ENCODE assay signal across 7 mouse cellular contexts in genomic region chr1:133328896-133329637, GRCm38 (mm10). TPM values are rescaled to one million over a fixed set of nuclear protein-coding genes. Genes with fewer than 3 reads are reported as not detected.
DNase-seq lines count a peak whose midpoint lies in the region; ATAC-seq and TF ChIP-seq lines count a peak whose summit lies in the region.

No protein-coding gene starts in this region.

- peak overlapping the region; percentile 52 for H3K9ac ChIP-seq in hindbrain, embryonic 14.5 days
- peak overlapping the region; percentile 49 for H3K9ac ChIP-seq in lung, embryonic 16.5 days (ENCODE audit: low read length)
- H3K9ac ChIP-seq in stomach, postnatal 0 days (ENCODE audit: low read length): 0 out of 2 replicates have a peak overlapping the region, but pooled peaks have one; percentile 23

- WGBS in hindbrain, embryonic 14.5 days: 8% methylated on average over 34 of the region's 34 CpGs
- 2% methylated on average over 34 of the region's 34 CpGs for WGBS in lung, embryonic 16.5 days
- WGBS in stomach, postnatal 0 days: 8% methylated on average over 25 of the region's 34 CpGs

- peak overlapping the region; percentile 47 for H3K4me2 ChIP-seq in hindbrain, embryonic 14.5 days (replicated peaks)
- peak overlapping the region; percentile 60 for H3K4me2 ChIP-seq in lung, embryonic 16.5 days (ENCODE audit: low read depth, low read length)
- peak overlapping the region; percentile 46 for H3K4me2 ChIP-seq in stomach, postnatal 0 days (replicated peaks; ENCODE audit: low read depth)

- H3K4me3 ChIP-seq in testis, adult 2 months (ENCODE audit: control insufficient read depth, low read depth, low read length): peak overlapping the region; percentile 32
- peak overlapping the region; percentile 22 for H3K4me3 ChIP-seq in hindbrain, embryonic 14.5 days (replicated peaks; ENCODE audit: low read length)
- peak overlapping the region; percentile 31 for H3K4me3 ChIP-seq in lung, embryonic 16.5 days (ENCODE audit: low read length)
- peak overlapping the region; percentile 28 for H3K4me3 ChIP-seq in stomach, postnatal 0 days (ENCODE audit: low read depth, low read length)

- TF ChIP-seq EP300 in stomach, postnatal 0 days (optimal IDR thresholded peaks at IDR 0.05): no peak

- no peaks in the 10 kb centered on the region for H3K36me3 ChIP-seq in testis, adult 2 months (ENCODE audit: control insufficient read depth, insufficient read depth, low read length)
- H3K36me3 ChIP-seq in hindbrain, embryonic 14.5 days (replicated peaks; ENCODE audit: control insufficient read depth, insufficient read depth): no peaks in the 10 kb centered on the region
- H3K36me3 ChIP-seq in lung, embryonic 16.5 days (ENCODE audit: control insufficient read depth, insufficient read depth, low read length): no peaks in the 10 kb centered on the region
- no peaks in the 10 kb centered on the region for H3K36me3 ChIP-seq in stomach, postnatal 0 days (ENCODE audit: control insufficient read depth, insufficient read depth, low read length)

- H3K4me1 ChIP-seq in testis, adult 2 months (ENCODE audit: control insufficient read depth, insufficient read depth, low read length): peaks cover 5% of the 10 kb centered on the region
- peaks cover 21% of the 10 kb centered on the region for H3K4me1 ChIP-seq in hindbrain, embryonic 14.5 days (replicated peaks; ENCODE audit: control insufficient read depth, insufficient read depth, low read length)
- peaks cover 16% of the 10 kb centered on the region for H3K4me1 ChIP-seq in lung, embryonic 16.5 days (replicated peaks; ENCODE audit: control insufficient read depth, insufficient read depth, low read length)
- no peaks in the 10 kb centered on the region for H3K4me1 ChIP-seq in stomach, postnatal 0 days (replicated peaks; ENCODE audit: control insufficient read depth, insufficient read depth)

- no peaks in the 10 kb centered on the region for H3K9me3 ChIP-seq in hindbrain, embryonic 14.5 days (ENCODE audit: control insufficient read depth, low read length)
- no peaks in the 10 kb centered on the region for H3K9me3 ChIP-seq in lung, embryonic 16.5 days (ENCODE audit: control insufficient read depth, low read length)
- no peaks in the 10 kb centered on the region for H3K9me3 ChIP-seq in stomach, postnatal 0 days (ENCODE audit: control insufficient read depth, low read length)

- no peak for TF ChIP-seq POLR2A in testis, adult 2 months (IDR thresholded peaks at IDR 0.05; ENCODE audit: control insufficient read depth, low read depth, low read length)

- no peak for TF ChIP-seq CTCF in testis, adult 2 months (IDR thresholded peaks at IDR 0.05; ENCODE audit: control insufficient read depth, insufficient read depth, insufficient replicate concordance, low read depth, low read length)
- no peak for TF ChIP-seq CTCF in stomach, postnatal 0 days (IDR thresholded peaks at IDR 0.05; ENCODE audit: low read depth)

- no peak for ATAC-seq in hindbrain, embryonic 14.5 days (ENCODE audit: low FRiP score)
- ATAC-seq in lung, embryonic 16.5 days (ENCODE audit: low read depth): peak; percentile 85
- no peak for ATAC-seq in stomach, postnatal 0 days (ENCODE audit: low FRiP score, low TSS enrichment)

- H3K27me3 ChIP-seq in testis, adult 2 months (ENCODE audit: control insufficient read depth, insufficient read depth, low read length): no peaks in the 10 kb centered on the region
- H3K27me3 ChIP-seq in hindbrain, embryonic 14.5 days (ENCODE audit: control insufficient read depth, insufficient read depth, low read length): peaks cover 20% of the 10 kb centered on the region; the same call in 1 of the 2 replicates
- H3K27me3 ChIP-seq in lung, embryonic 16.5 days (ENCODE audit: control insufficient read depth, insufficient read depth, low read depth, low read length): no peaks in the 10 kb centered on the region
- peaks cover 3% of the 10 kb centered on the region; the same call in 1 of the 2 replicates for H3K27me3 ChIP-seq in stomach, postnatal 0 days (ENCODE audit: control insufficient read depth, insufficient read depth, low read length)

- no peak for DNase-seq in testis, postnatal 10 days (ENCODE audit: low spot score)
- DNase-seq in hindbrain, embryonic 14.5 days (ENCODE audit: low spot score): no peak
- peak; percentile 47 for DNase-seq in stomach, postnatal 0 days (ENCODE audit: low spot score)
- no peak for DNase-seq in urinary bladder, postnatal 14 days (ENCODE audit: low spot score)
- DNase-seq in c-Kit-positive CD71-positive TER-119-positive erythroid progenitor cells, embryonic 14.5 days (ENCODE audit: low spot score): no peak

- H3K27ac ChIP-seq in testis, adult 2 months (ENCODE audit: control insufficient read depth, insufficient read depth, low read depth, low read length): no peak overlapping the region
- H3K27ac ChIP-seq in hindbrain, embryonic 14.5 days: no peak overlapping the region
- peak overlapping the region; percentile 68 for H3K27ac ChIP-seq in lung, embryonic 16.5 days (ENCODE audit: low read length)
- H3K27ac ChIP-seq in stomach, postnatal 0 days (replicated peaks): no peak overlapping the region

RNA-seq across cellular contexts. Expression of gene Kiss1, which starts 7.4 kb away (rescaled TPM):
- polyA plus RNA-seq in testis, adult 2 months (2012; rRNA removed): 0.44 TPM in 1 of 2 replicates, not detected in the other
- polyA plus RNA-seq in hindbrain, embryonic 14.5 days (2014; fragmentation: Nextera tagmentation; extraction: Ambion mirVana): not detected in 2 replicates
- 8.0 and 9.9 TPM in 2 replicates for polyA plus RNA-seq in lung, embryonic 16.5 days (2015; fragmentation: Nextera tagmentation; extraction: Ambion mirVana)
- not detected in 2 replicates for polyA plus RNA-seq in stomach, postnatal 0 days (2015; fragmentation: Nextera tagmentation; extraction: Ambion mirVana)

RNA-seq across cellular contexts. Expression of gene Golt1a, which starts 19.5 kb away (rescaled TPM):
- 0.46 TPM in 1 of 2 replicates, not detected in the other for polyA plus RNA-seq in testis, adult 2 months (2012; rRNA removed)
- polyA plus RNA-seq in hindbrain, embryonic 14.5 days (2014; fragmentation: Nextera tagmentation; extraction: Ambion mirVana): not detected in 2 replicates
- 0.11 and 0.21 TPM in 2 replicates for polyA plus RNA-seq in lung, embryonic 16.5 days (2015; fragmentation: Nextera tagmentation; extraction: Ambion mirVana)
- polyA plus RNA-seq in stomach, postnatal 0 days (2015; fragmentation: Nextera tagmentation; extraction: Ambion mirVana): 7.6 and 10.8 TPM in 2 replicates

RNA-seq across cellular contexts. Expression of gene Ren1, which starts 21.2 kb away (rescaled TPM):
- 0.90 and 2.6 TPM in 2 replicates for polyA plus RNA-seq in testis, adult 2 months (2012; rRNA removed)
- 7.3 and 11.1 TPM in 2 replicates for polyA plus RNA-seq in hindbrain, embryonic 14.5 days (2014; fragmentation: Nextera tagmentation; extraction: Ambion mirVana)
- 0.78 and 1.3 TPM in 2 replicates for polyA plus RNA-seq in lung, embryonic 16.5 days (2015; fragmentation: Nextera tagmentation; extraction: Ambion mirVana)
- 2.9 and 6.1 TPM in 2 replicates for polyA plus RNA-seq in stomach, postnatal 0 days (2015; fragmentation: Nextera tagmentation; extraction: Ambion mirVana)

RNA-seq across cellular contexts. Expression of gene Etnk2, which starts 34.3 kb away (rescaled TPM):
- 32.1 and 33.7 TPM in 2 replicates for polyA plus RNA-seq in testis, adult 2 months (2012; rRNA removed)
- 20.3 TPM in 2 replicates for polyA plus RNA-seq in hindbrain, embryonic 14.5 days (2014; fragmentation: Nextera tagmentation; extraction: Ambion mirVana)
- polyA plus RNA-seq in lung, embryonic 16.5 days (2015; fragmentation: Nextera tagmentation; extraction: Ambion mirVana): 2.9 and 3.4 TPM in 2 replicates
- polyA plus RNA-seq in stomach, postnatal 0 days (2015; fragmentation: Nextera tagmentation; extraction: Ambion mirVana): 2.8 and 4.2 TPM in 2 replicates
